Mouse (Mus musculus) liver, postnatal 0 days (tissue): Measurements from ENCODE around the gene Nucb2.

Source experiments
- CTCF ChIP-seq: sonication (generic); IDR thresholded peaks from 2 replicates; pipeline ENCODE4 v1.5.1; 2016; ENCODE audit warnings: antibody characterized with exemption, low read depth
- EP300 ChIP-seq: IDR thresholded peaks from 2 replicates; pipeline ENCODE4 v1.6.1; 2016; ENCODE audit warnings: antibody characterized with exemption, low read depth, mild to moderate bottlenecking

DNA sequence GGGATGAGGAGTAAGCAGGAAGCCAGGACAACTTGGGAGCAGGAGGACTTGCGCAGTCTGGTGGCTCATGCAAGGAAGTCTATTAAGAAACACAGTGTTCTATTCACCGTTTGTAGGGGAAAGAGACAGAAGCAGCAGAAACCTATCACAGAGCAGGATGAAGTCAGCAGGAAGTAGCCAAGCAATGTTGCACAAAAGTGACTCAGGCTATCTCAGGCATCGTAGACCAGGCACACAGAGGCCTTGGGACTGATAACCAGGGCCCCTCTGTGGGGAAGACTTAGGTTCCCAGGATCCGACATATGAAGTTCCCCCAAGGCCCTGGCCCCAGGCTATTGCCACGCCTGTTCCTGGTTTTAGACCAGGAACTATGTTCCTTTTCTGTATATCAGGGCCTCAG, 9.6 kb upstream of the Nucb2 start:
- no peak for TF ChIP-seq CTCF
- no peak for TF ChIP-seq EP300
